Mouse (Mus musculus) olfactory bulb, adult 2 months (tissue): ENCODE data around the gene Irf1.

Source experiments
- CTCF ChIP-seq: fragments of 200-500 bp; IDR thresholded peaks from 2 replicates; pipeline ENCODE4 v1.5.1; 2012; ENCODE audit warnings: low read depth, mild to moderate bottlenecking, low read length, moderate library complexity; ENCODE audit not compliant: insufficient read depth
- POLR2A ChIP-seq: fragments of 200-500 bp; IDR thresholded peaks from 2 replicates; pipeline ENCODE4 v1.6.1; 2012; ENCODE audit warnings: mild to moderate bottlenecking, low read depth, low read length, moderate library complexity; ENCODE audit not compliant: insufficient read depth

DNA sequence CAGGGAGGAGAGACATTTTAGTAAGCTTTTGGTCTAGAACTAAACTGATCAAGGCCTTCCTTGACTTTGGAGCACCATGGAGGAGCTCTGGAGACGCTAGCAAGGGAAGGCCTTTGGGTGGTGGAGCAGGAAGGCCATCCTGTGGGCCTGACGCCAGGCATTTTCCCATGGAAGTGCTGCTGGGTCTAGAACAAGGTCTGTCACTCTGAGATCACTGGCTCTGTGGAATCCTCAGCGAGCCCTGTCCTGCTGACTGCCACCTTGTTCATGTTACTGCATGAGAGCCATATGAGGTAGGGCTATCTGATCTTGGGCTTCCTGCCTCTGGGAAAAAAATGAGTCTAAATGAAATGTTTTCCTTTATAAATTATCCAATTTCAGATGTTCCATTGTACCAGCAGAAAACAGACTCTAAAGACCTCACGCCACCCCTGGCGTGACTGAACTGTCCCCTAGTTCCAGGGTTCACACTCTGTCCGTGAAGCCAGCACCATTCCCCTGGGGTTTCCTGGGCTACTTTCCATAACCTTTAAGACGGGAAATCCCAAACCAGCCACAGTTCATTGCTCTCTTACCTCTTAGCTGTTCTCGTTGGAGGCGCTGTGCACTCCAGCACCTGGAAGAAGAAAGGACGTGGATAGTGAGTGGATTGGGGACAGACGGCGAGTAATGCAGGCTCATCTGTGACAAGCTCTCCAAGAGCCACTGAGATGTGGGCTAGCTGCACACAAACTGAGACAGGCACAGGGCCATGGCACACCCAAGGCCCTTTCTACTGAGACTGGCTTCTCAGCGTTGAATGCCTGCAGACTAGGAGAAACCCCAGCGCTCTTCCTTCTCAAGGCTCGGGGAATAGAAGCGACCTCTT, 43.4 kb downstream of the Irf1 start:
- TF ChIP-seq CTCF (no peak), POLR2A (no peak)
